Mouse (Mus musculus) intestine, embryonic 15.5 days (tissue): ENCODE measurements at regions not wholly inside any gene's neighbourhood (a gene's known extent, or its start where the extent isn't known, plus 50 kb on each side); places are given as distances from the start of the nearest gene placed in this dataset.

Experiments
- ATAC-seq: fragments of 200-750 bp; cut with Nextera tagmentation; 2 replicates; pipeline ENCODE4 v1.8.0; 2017; ENCODE audit warnings: moderate TSS enrichment, moderate library complexity
- H3K27ac ChIP-seq: fragments of 300-500 bp; sonication (generic); 2 replicates; pipeline ENCODE4 v1.5.1; 2015; ENCODE audit warnings: mild to moderate bottlenecking, inconsistent platforms
- H3K27me3 ChIP-seq: fragments of 300-500 bp; sonication (generic); replicated peaks from 2 replicates; pipeline ENCODE4 v1.6.1; 2015; ENCODE audit warnings: inconsistent platforms
- H3K36me3 ChIP-seq: fragments of 300-500 bp; sonication (generic); 2 replicates; pipeline ENCODE4 v1.6.1; 2015; ENCODE audit warnings: inconsistent platforms
- H3K4me1 ChIP-seq: fragments of 300-500 bp; sonication (generic); replicated peaks from 2 replicates; pipeline ENCODE4 v1.6.1; 2015; ENCODE audit warnings: inconsistent platforms
- H3K4me2 ChIP-seq: fragments of 300-500 bp; sonication (generic); replicated peaks from 2 replicates; pipeline ENCODE4 v1.6.1; 2015; ENCODE audit warnings: mild to moderate bottlenecking, inconsistent platforms
- H3K4me3 ChIP-seq: fragments of 300-500 bp; sonication (generic); replicated peaks from 2 replicates; pipeline ENCODE4 v1.5.1; 2015; ENCODE audit warnings: inconsistent platforms
- H3K9ac ChIP-seq: fragments of 300-500 bp; sonication (generic); 2 replicates; pipeline ENCODE4 v1.6.1; 2015; ENCODE audit warnings: inconsistent platforms
- H3K9me3 ChIP-seq: fragments of 300-500 bp; sonication (generic); 2 replicates; pipeline ENCODE4 v1.6.1; 2016; ENCODE audit warnings: inconsistent platforms
- WGBS: fragments of 180-500 bp; shearing (Covaris S2); methylation state at CpG from one replicate; pipeline ENCODE4 v1.1.7; 2015; 5-methylcytosine and 5-hydroxymethylcytosine counted together

- Histone ChIP-seq H3K4me1 (no peaks in the 10 kb centered on the region), H3K27ac (no peak overlapping the region), H3K4me2 (no peak overlapping the region), H3K27me3 (no peaks in the 10 kb centered on the region), H3K9me3 (no peaks in the 10 kb centered on the region), H3K9ac (no peak overlapping the region), H3K4me3 (no peak overlapping the region), H3K36me3 (no peaks in the 10 kb centered on the region)
- WGBS, result 5% methylated on average over 4 of the region's 4 CpGs
- ATAC-seq, result no peak
Measured at GRCm38 (mm10) chr12:26557411-26557810, 88.4 kb downstream of the Cmpk2 start.

GRCm38 (mm10) chr12:26551168-26551926 lies 82.3 kb downstream of the Cmpk2 start:
- 47% methylated on average over 10 of the region's 10 CpGs for WGBS
- Histone ChIP-seq H3K36me3 (no peaks in the 10 kb centered on the region), H3K4me2 (no peak overlapping the region), H3K27me3 (no peaks in the 10 kb centered on the region), H3K9me3 (no peaks in the 10 kb centered on the region), H3K9ac (no peak overlapping the region), H3K4me1 (no peaks in the 10 kb centered on the region), H3K4me3 (no peak overlapping the region), H3K27ac (no peak overlapping the region)
- ATAC-seq, result no peak

DNA sequence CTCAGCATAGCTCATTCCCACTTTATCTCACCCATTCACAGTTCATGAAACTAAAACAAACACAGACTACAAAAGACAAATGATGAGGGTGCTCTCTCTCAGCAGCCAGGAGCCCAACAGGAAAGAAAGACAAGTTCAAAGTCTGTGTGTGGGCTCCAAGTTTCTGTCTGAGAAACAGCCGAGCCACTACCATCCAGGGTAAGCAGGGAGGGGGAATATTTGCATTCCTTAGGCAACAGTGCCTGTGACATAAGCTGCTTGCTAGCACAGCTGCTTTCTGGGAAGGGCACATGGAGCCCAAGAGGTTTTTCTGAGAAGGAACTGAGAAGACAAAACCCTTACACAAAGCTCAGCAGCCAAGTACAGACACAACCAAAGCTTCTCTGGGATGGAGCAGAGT lies 78.5 kb downstream of the Cmpk2 start:
- Histone ChIP-seq H3K4me2 (no peak overlapping the region), H3K4me1 (no peaks in the 10 kb centered on the region), H3K27ac (no peak overlapping the region), H3K36me3 (no peaks in the 10 kb centered on the region), H3K9ac (no peak overlapping the region), H3K9me3 (no peaks in the 10 kb centered on the region), H3K27me3 (no peaks in the 10 kb centered on the region), H3K4me3 (no peak overlapping the region)
- WGBS, result 14% methylated on average over 1 of the region's 1 CpGs
- peak; percentile 47; the same call in 1 of the 2 replicates for ATAC-seq

- Histone ChIP-seq H3K4me1 (no peaks in the 10 kb centered on the region), H3K36me3 (no peaks in the 10 kb centered on the region), H3K27ac (no peak overlapping the region), H3K9me3 (no peaks in the 10 kb centered on the region), H3K27me3 (no peaks in the 10 kb centered on the region), H3K4me2 (no peak overlapping the region), H3K4me3 (no peak overlapping the region), H3K9ac (no peak overlapping the region)
- 81% methylated on average over 6 of the region's 6 CpGs for WGBS
- no peak for ATAC-seq
Measured at GRCm38 (mm10) chr12:26546361-26546760, 77.4 kb downstream of the Cmpk2 start.

- ATAC-seq, result no peak
- 85% methylated on average over 1 of the region's 1 CpGs for WGBS
Measured at GRCm38 (mm10) chr12:26543463-26543862, 74.5 kb downstream of the Cmpk2 start.

GRCm38 (mm10) chr12:26542451-26542850 lies 73.4 kb downstream of the Cmpk2 start:
- 49% methylated on average over 2 of the region's 2 CpGs for WGBS
- Histone ChIP-seq H3K36me3 (no peaks in the 10 kb centered on the region), H3K9me3 (no peaks in the 10 kb centered on the region), H3K9ac (no peak overlapping the region), H3K4me2 (no peak overlapping the region), H3K27me3 (no peaks in the 10 kb centered on the region), H3K4me1 (no peaks in the 10 kb centered on the region), H3K4me3 (no peak overlapping the region), H3K27ac (no peak overlapping the region)
- ATAC-seq, result no peak

More at GRCm38 (mm10) chr12:26543463-26543862, 74.5 kb downstream of the Cmpk2 start:
- no peak overlapping the region for H3K9ac ChIP-seq
- H3K27ac ChIP-seq, result no peak overlapping the region
- no peaks in the 10 kb centered on the region for H3K9me3 ChIP-seq
- H3K4me3 ChIP-seq, result no peak overlapping the region
- no peaks in the 10 kb centered on the region for H3K4me1 ChIP-seq
- H3K27me3 ChIP-seq, result no peaks in the 10 kb centered on the region
- H3K4me2 ChIP-seq, result no peak overlapping the region
- H3K36me3 ChIP-seq, result no peaks in the 10 kb centered on the region

DNA sequence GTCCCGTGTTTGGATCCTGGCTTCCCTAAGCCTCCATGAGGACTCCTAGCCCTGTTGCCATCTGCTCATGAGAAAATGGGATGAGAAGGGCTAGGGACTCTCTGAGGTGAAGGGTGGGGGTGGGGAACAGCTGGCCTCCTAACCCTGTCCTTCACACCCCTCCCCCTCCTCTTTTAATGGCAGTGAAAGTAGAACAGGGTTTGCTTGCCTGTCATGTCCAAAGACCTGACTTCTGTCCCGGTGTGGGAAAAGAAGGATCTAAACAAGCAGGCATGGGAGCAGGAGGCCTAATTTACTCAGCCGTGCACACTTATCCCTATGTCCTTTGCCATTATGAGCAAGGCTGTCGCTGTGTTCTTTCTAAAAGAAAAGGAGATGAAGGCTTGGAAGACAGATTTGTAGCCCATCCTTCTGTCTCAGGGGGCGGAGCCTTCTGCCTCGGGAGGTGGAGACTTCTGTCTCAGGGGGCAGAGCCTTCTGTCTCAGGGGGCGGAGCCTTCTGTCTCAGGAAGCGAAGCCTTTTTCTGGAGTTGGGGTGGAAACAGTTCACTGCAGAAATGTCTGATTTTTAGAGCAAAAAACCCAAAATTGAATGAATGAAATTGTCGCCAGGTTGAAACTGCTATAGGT lies 66.4 kb downstream of the Cmpk2 start:
- Histone ChIP-seq H3K36me3 (no peaks in the 10 kb centered on the region), H3K9me3 (no peaks in the 10 kb centered on the region), H3K4me1 (peaks cover 9% of the 10 kb centered on the region; the same call in 1 of the 2 replicates), H3K27ac (no peak overlapping the region), H3K27me3 (no peaks in the 10 kb centered on the region), H3K9ac (no peak overlapping the region), H3K4me2 (no peak overlapping the region), H3K4me3 (no peak overlapping the region)
- ATAC-seq, result no peak
- 65% methylated on average over 9 of the region's 9 CpGs for WGBS

DNA sequence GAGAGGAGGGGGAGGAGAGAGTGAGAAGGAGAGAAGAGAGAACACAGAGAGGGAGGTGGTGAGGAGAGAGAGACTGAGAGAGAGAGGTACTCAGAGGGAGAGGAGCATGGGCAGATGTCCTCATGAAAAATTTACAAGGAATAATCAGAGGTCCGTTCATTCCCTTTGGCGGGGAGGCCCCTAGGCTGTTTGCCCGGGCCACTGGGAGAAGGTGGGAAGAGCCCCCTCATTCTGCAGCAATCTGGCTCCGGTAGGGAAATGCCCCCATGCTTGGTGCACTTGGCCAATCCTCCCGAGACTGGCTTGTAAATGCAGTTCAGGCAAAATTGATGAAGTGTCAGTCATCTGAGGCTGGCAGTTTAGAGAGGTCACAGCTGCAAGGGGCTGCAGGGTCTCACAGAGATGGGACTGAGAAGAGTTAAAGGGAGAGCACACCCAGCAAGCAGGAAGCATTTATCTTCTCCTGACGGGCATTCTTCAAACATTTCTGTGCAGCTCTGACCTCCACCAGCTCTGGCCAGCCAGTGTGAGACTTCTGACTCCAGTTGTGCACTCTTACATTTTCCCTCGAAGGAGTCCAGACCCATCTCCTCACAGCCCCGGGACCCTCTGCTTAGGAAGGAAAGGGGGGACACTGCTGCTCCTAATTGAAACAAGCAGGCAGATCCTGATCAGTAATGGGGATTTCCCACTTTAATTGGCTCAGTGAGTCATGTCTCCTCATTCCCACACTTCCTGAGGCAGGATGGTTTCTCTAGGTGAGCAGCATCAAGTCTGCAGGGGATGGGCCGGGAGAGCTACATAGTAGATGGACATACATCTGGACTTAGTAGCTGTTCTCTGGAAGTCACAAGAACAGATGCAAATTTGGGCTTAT lies 65.5 kb downstream of the Cmpk2 start:
- no peaks in the 10 kb centered on the region for H3K9me3 ChIP-seq
- WGBS, result 25% methylated on average over 9 of the region's 9 CpGs
- no peaks in the 10 kb centered on the region for H3K27me3 ChIP-seq
- H3K4me3 ChIP-seq, result no peak overlapping the region
- H3K9ac ChIP-seq, result no peak overlapping the region
- no peak overlapping the region for H3K4me2 ChIP-seq
- no peak overlapping the region for H3K27ac ChIP-seq
- peaks cover 9% of the 10 kb centered on the region; the same call in 1 of the 2 replicates for H3K4me1 ChIP-seq
- H3K36me3 ChIP-seq, result no peaks in the 10 kb centered on the region
- ATAC-seq, result peak; percentile 23; the same call in 1 of the 2 replicates

DNA sequence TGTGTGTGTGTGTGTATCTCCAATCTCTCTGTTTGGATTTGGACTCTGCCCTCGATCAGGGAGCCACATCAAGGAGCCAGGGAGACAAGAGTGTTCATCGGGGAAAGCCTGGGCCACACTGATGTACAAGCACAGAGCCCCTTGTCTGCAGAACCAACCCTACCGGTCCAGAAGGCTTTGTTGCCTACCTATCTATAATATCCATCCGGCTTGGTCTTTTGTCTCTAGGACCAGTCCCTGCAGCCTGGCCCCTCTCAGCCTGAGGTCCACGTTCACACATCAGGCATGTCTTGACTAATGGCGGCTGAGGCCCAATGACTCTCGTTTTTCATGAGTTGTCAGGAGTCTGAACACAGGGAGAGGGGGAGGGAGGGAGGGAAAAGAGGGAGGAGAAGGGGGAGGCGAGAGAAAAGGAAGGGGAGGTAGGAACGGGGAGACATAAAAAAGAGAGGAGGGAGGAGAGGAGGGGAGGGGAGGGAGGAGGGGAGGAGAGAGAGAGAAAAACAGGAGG lies 64.7 kb downstream of the Cmpk2 start:
- Histone ChIP-seq H3K27ac (no peak overlapping the region), H3K4me3 (no peak overlapping the region), H3K9me3 (no peaks in the 10 kb centered on the region), H3K9ac (no peak overlapping the region), H3K27me3 (no peaks in the 10 kb centered on the region), H3K36me3 (no peaks in the 10 kb centered on the region), H3K4me1 (peaks cover 9% of the 10 kb centered on the region; the same call in 1 of the 2 replicates), H3K4me2 (no peak overlapping the region)
- WGBS, result 41% methylated on average over 9 of the region's 9 CpGs
- no peak for ATAC-seq

DNA sequence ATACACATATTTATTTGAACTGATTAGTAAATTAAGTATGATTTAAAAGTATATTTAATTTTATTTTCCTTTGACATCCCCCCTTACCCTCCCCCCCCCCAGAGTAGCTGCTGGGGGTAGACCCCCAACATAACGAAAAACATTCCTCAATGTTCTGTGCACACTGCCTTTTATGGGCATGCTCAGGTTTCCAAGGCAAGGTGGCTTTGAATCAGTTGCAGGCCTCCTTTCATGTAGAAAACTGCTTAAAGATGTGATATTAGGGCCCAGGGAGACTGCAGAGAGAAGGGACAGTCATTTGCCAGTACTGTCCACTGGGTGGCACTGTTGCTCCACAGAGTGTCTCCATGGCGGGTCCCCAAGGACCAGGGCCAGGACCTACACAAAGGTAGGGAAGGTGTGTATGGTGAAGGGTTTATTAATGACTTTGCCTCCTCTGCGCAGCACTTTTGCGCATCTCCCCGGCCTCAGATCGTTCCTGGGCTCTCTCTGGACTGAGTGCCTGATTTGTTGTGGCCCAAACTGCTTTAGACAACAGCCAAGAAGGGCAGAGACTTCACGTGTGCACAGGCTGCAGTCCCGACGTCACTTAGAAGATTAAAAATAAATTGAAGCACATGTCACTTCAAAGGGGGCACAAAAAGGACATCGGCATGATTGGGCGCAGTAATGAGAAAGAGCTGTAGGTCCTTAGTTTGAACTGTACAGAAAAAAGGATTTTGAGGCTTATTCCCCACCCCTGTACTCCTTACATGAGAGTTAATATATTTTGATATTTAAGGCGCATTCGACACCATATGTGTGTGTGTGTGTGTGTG lies 64.0 kb downstream of the Cmpk2 start:
- H3K4me3 ChIP-seq, result no peak overlapping the region
- peak overlapping the region; percentile 37 for H3K4me2 ChIP-seq
- H3K9me3 ChIP-seq, result no peaks in the 10 kb centered on the region
- no peak overlapping the region for H3K9ac ChIP-seq
- no peak overlapping the region for H3K27ac ChIP-seq
- WGBS, result 37% methylated on average over 13 of the region's 13 CpGs
- H3K27me3 ChIP-seq, result no peaks in the 10 kb centered on the region
- ATAC-seq, result peak; percentile 85
- no peaks in the 10 kb centered on the region for H3K36me3 ChIP-seq
- peaks cover 9% of the 10 kb centered on the region; the same call in 1 of the 2 replicates for H3K4me1 ChIP-seq

DNA sequence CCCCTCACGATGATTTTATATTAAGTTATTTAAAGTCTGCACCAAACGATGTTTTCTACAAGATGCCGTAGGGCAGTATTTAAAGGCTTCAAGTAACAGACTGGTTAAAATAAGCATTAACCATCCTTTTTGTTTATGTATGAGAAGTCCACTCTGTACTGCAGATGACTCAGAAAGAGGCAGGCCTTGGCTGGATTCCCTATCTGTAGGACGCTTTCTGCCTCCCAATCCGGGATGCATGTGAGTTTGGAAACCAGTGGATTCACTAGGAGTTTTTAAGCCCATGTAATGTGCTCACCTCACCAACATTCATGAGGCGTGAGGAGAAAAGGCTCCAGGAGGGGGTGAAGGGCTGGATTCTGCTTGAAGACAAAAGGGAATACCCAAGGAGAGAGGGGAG lies 63.1 kb downstream of the Cmpk2 start:
- Histone ChIP-seq H3K27me3 (no peaks in the 10 kb centered on the region), H3K4me1 (peaks cover 9% of the 10 kb centered on the region; the same call in 1 of the 2 replicates), H3K9ac (no peak overlapping the region), H3K9me3 (no peaks in the 10 kb centered on the region), H3K27ac (no peak overlapping the region), H3K36me3 (no peaks in the 10 kb centered on the region), H3K4me2 (no peak overlapping the region), H3K4me3 (no peak overlapping the region)
- ATAC-seq, result no peak
- WGBS, result 62% methylated on average over 6 of the region's 6 CpGs
